Mouse (Mus musculus): ENCODE results near the gene Avil. TPM values are rescaled to one million over a fixed set of nuclear protein-coding genes. Genes with fewer than 3 reads are reported as not detected.
A peak's percentile ranks its signal among the peaks of the same experiment; 100 is the strongest.

Avil gene
- polyA plus RNA-seq, 1 experiment from 2014 or later: 0.22 TPM

GRCm38 (mm10) chr10:127030336-127031296 is 30.1 kb downstream of the Avil start, which contains the start of gene Tsfm:
TSS of gene Tsfm (minus strand) at chr10:127030840.
- Histone ChIP-seq H3K36me3 (ENCODE audit: control insufficient read depth, insufficient read depth, low read length) (peaks cover 38% of the 10 kb centered on the region), H3K4me3 (ENCODE audit: low read depth, low read length) (peak within 1 kb of the TSS; percentile 93), H3K9me3 (ENCODE audit: control insufficient read depth, low read length) (no peaks in the 10 kb centered on the region), H3K4me1 (replicated peaks; ENCODE audit: control insufficient read depth, insufficient read depth, low read length) (no peaks in the 10 kb centered on the region), H3K9ac (ENCODE audit: low read length) (peak within 1 kb of the TSS; percentile 79), H3K27me3 (replicated peaks; ENCODE audit: control insufficient read depth, insufficient read depth, low read length) (no peaks in the 10 kb centered on the region), H3K27ac (ENCODE audit: low read depth) (peak within 1 kb of the TSS; percentile 43; the same call in 1 of the 2 replicates), H3K4me2 (ENCODE audit: low read length) (peak within 1 kb of the TSS; percentile 67)
- ATAC-seq (replicated peaks; ENCODE audit: low FRiP score, low TSS enrichment, low read depth) (peak; percentile 87), DNase-seq (ENCODE audit: low spot score) (peak; percentile 94)
- WGBS: 5% methylated on average over 56 of the region's 56 CpGs

- Histone ChIP-seq H3K9me3 (ENCODE audit: control insufficient read depth, low read length) (no peaks in the 10 kb centered on the region), H3K4me2 (ENCODE audit: low read length) (no peak overlapping the region), H3K27me3 (replicated peaks; ENCODE audit: control insufficient read depth, insufficient read depth, low read length) (no peaks in the 10 kb centered on the region), H3K4me1 (replicated peaks; ENCODE audit: control insufficient read depth, insufficient read depth, low read length) (no peaks in the 10 kb centered on the region), H3K36me3 (ENCODE audit: control insufficient read depth, insufficient read depth, low read length) (peaks cover 11% of the 10 kb centered on the region), H3K9ac (ENCODE audit: low read length) (no peak overlapping the region), H3K27ac (ENCODE audit: low read depth) (no peak overlapping the region), H3K4me3 (ENCODE audit: low read depth, low read length) (no peak overlapping the region)
- DNase-seq (ENCODE audit: low spot score): no peak
- ATAC-seq (replicated peaks; ENCODE audit: low FRiP score, low TSS enrichment, low read depth): no peak
- 84% methylated on average over 8 of the region's 8 CpGs for WGBS
These were observed 32.8 kb downstream of the Avil start for GRCm38 (mm10) chr10:127033301-127033741.

- no peaks in the 10 kb centered on the region for H3K9me3 ChIP-seq (ENCODE audit: control insufficient read depth, low read length)
- no peak for ATAC-seq (replicated peaks; ENCODE audit: low FRiP score, low TSS enrichment, low read depth)
- no peaks in the 10 kb centered on the region for H3K4me1 ChIP-seq (replicated peaks; ENCODE audit: control insufficient read depth, insufficient read depth, low read length)
- H3K27me3 ChIP-seq (replicated peaks; ENCODE audit: control insufficient read depth, insufficient read depth, low read length): peaks cover 10% of the 10 kb centered on the region; the same call in 1 of the 2 replicates
- no peak overlapping the region for H3K9ac ChIP-seq (ENCODE audit: low read length)
- H3K36me3 ChIP-seq (ENCODE audit: control insufficient read depth, insufficient read depth, low read length): no peaks in the 10 kb centered on the region
- no peak overlapping the region for H3K4me2 ChIP-seq (ENCODE audit: low read length)
- H3K4me3 ChIP-seq (ENCODE audit: low read depth, low read length): no peak overlapping the region
- 81% methylated on average over 12 of the region's 12 CpGs for WGBS
- H3K27ac ChIP-seq (ENCODE audit: low read depth): no peak overlapping the region
- no peak for DNase-seq (ENCODE audit: low spot score)
These were observed 35.8 kb downstream of the Avil start for GRCm38 (mm10) chr10:127036273-127036672.

- no peaks in the 10 kb centered on the region for H3K9me3 ChIP-seq (ENCODE audit: control insufficient read depth, low read length)
- 75% methylated on average over 12 of the region's 12 CpGs for WGBS
- H3K27ac ChIP-seq (ENCODE audit: low read depth): no peak overlapping the region
- no peak overlapping the region for H3K4me2 ChIP-seq (ENCODE audit: low read length)
- no peak overlapping the region for H3K4me3 ChIP-seq (ENCODE audit: low read depth, low read length)
- H3K27me3 ChIP-seq (replicated peaks; ENCODE audit: control insufficient read depth, insufficient read depth, low read length): peaks cover 10% of the 10 kb centered on the region; the same call in 1 of the 2 replicates
- ATAC-seq (replicated peaks; ENCODE audit: low FRiP score, low TSS enrichment, low read depth) (no peak), DNase-seq (ENCODE audit: low spot score) (no peak)
- H3K9ac ChIP-seq (ENCODE audit: low read length): no peak overlapping the region
- peaks cover 4% of the 10 kb centered on the region for H3K4me1 ChIP-seq (replicated peaks; ENCODE audit: control insufficient read depth, insufficient read depth, low read length)
- no peaks in the 10 kb centered on the region for H3K36me3 ChIP-seq (ENCODE audit: control insufficient read depth, insufficient read depth, low read length)
These were observed 37.1 kb downstream of the Avil start for GRCm38 (mm10) chr10:127037641-127038040.

- Histone ChIP-seq H3K9ac (ENCODE audit: low read length) (peak overlapping the region; percentile 59), H3K4me1 (replicated peaks; ENCODE audit: control insufficient read depth, insufficient read depth, low read length) (peaks cover 8% of the 10 kb centered on the region), H3K27me3 (replicated peaks; ENCODE audit: control insufficient read depth, insufficient read depth, low read length) (peaks cover 10% of the 10 kb centered on the region; the same call in 1 of the 2 replicates), H3K36me3 (ENCODE audit: control insufficient read depth, insufficient read depth, low read length) (peaks cover 10% of the 10 kb centered on the region; the same call in 1 of the 2 replicates), H3K4me2 (ENCODE audit: low read length) (peak overlapping the region; percentile 99), H3K9me3 (ENCODE audit: control insufficient read depth, low read length) (no peaks in the 10 kb centered on the region), H3K4me3 (ENCODE audit: low read depth, low read length) (peak overlapping the region; percentile 65), H3K27ac (ENCODE audit: low read depth) (no peak overlapping the region)
- DNase-seq (ENCODE audit: low spot score) (no peak), ATAC-seq (replicated peaks; ENCODE audit: low FRiP score, low TSS enrichment, low read depth) (0 out of 2 replicates have a peak, but pooled peaks have one; percentile 7)
- under 1% methylated on average over 20 of the region's 20 CpGs for WGBS
These were observed 40.2 kb downstream of the Avil start for GRCm38 (mm10) chr10:127040569-127041214.

- peaks cover 13% of the 10 kb centered on the region; the same call in 1 of the 2 replicates for H3K36me3 ChIP-seq (ENCODE audit: control insufficient read depth, insufficient read depth, low read length)
- peak; percentile 69 for ATAC-seq (replicated peaks; ENCODE audit: low FRiP score, low TSS enrichment, low read depth)
- no peak for DNase-seq (ENCODE audit: low spot score)
- no peaks in the 10 kb centered on the region for H3K9me3 ChIP-seq (ENCODE audit: control insufficient read depth, low read length)
- peaks cover 8% of the 10 kb centered on the region for H3K4me1 ChIP-seq (replicated peaks; ENCODE audit: control insufficient read depth, insufficient read depth, low read length)
- peaks cover 10% of the 10 kb centered on the region; the same call in 1 of the 2 replicates for H3K27me3 ChIP-seq (replicated peaks; ENCODE audit: control insufficient read depth, insufficient read depth, low read length)
- under 1% methylated on average over 28 of the region's 28 CpGs for WGBS
- H3K9ac ChIP-seq (ENCODE audit: low read length): peak within 1 kb of the TSS; percentile 59
- H3K4me3 ChIP-seq (ENCODE audit: low read depth, low read length): peak within 1 kb of the TSS; percentile 65
- H3K4me2 ChIP-seq (ENCODE audit: low read length): peak within 1 kb of the TSS; percentile 99
- peak within 1 kb of the TSS; percentile 48; the same call in 1 of the 2 replicates for H3K27ac ChIP-seq (ENCODE audit: low read depth)
These were observed 40.8 kb downstream of the Avil start, which contains the start of the genes Mettl1 and Eef1akmt3 for GRCm38 (mm10) chr10:127041274-127041766. TSS of gene Mettl1 (plus strand) at chr10:127041414. TSS of gene Eef1akmt3 (minus strand) at chr10:127041513.

GRCm38 (mm10) chr10:127041774-127042338 is 41.3 kb downstream of the Avil start:
- Histone ChIP-seq H3K36me3 (ENCODE audit: control insufficient read depth, insufficient read depth, low read length) (peaks cover 16% of the 10 kb centered on the region; the same call in 1 of the 2 replicates), H3K4me3 (ENCODE audit: low read depth, low read length) (peak overlapping the region; percentile 65), H3K4me2 (ENCODE audit: low read length) (peak overlapping the region; percentile 99), H3K9ac (ENCODE audit: low read length) (peak overlapping the region; percentile 59), H3K4me1 (replicated peaks; ENCODE audit: control insufficient read depth, insufficient read depth, low read length) (peaks cover 8% of the 10 kb centered on the region), H3K9me3 (ENCODE audit: control insufficient read depth, low read length) (no peaks in the 10 kb centered on the region), H3K27ac (ENCODE audit: low read depth) (peak overlapping the region; percentile 48; the same call in 1 of the 2 replicates), H3K27me3 (replicated peaks; ENCODE audit: control insufficient read depth, insufficient read depth, low read length) (peaks cover 10% of the 10 kb centered on the region; the same call in 1 of the 2 replicates)
- ATAC-seq (replicated peaks; ENCODE audit: low FRiP score, low TSS enrichment, low read depth) (peak; percentile 88), DNase-seq (ENCODE audit: low spot score) (peak; percentile 98)
- WGBS: 1% methylated on average over 44 of the region's 44 CpGs

All from intestine, embryonic 14.5 days (tissue).